Mouse (Mus musculus): ENCODE results near the gene Rbms3. TPM values are rescaled to one million over a fixed set of nuclear protein-coding genes. Genes with fewer than 3 reads are reported as not detected.

The Rbms3 gene
- total RNA-seq, 4 experiments from 2014 or later: 7.0 to 8.2 (median 7.9) TPM

- DNase-seq (ENCODE audit: low spot score): no peak
Measured at GRCm38 (mm10) chr9:117484396-117484795, 145.3 kb downstream of the Rbms3 start.

GRCm38 (mm10) chr9:117476753-117477152 is 153.0 kb downstream of the Rbms3 start:
- no peak for DNase-seq (ENCODE audit: low spot score)

GRCm38 (mm10) chr9:117452816-117453215 is 176.9 kb downstream of the Rbms3 start:
- DNase-seq (ENCODE audit: low spot score): no peak

- DNase-seq (ENCODE audit: low spot score): no peak
Measured at GRCm38 (mm10) chr9:117442611-117443010, 187.1 kb downstream of the Rbms3 start.

GRCm38 (mm10) chr9:117435856-117436255 is 193.9 kb downstream of the Rbms3 start:
- no peak for DNase-seq (ENCODE audit: low spot score)

GRCm38 (mm10) chr9:117430670-117431069 is 199.0 kb downstream of the Rbms3 start:
- DNase-seq (ENCODE audit: low spot score): no peak

GRCm38 (mm10) chr9:117429217-117430105 is 200.3 kb downstream of the Rbms3 start:
- DNase-seq (ENCODE audit: low spot score): no peak

GRCm38 (mm10) chr9:117423259-117423658 is 206.5 kb downstream of the Rbms3 start:
- DNase-seq (ENCODE audit: low spot score): no peak

- DNase-seq (ENCODE audit: low spot score): no peak
Measured at GRCm38 (mm10) chr9:117419874-117420485, 209.7 kb downstream of the Rbms3 start.

GRCm38 (mm10) chr9:117413181-117413580 is 216.5 kb downstream of the Rbms3 start:
- no peak for DNase-seq (ENCODE audit: low spot score)

GRCm38 (mm10) chr9:117412584-117412983 is 217.1 kb downstream of the Rbms3 start:
- no peak for DNase-seq (ENCODE audit: low spot score)

- DNase-seq (ENCODE audit: low spot score): no peak
Measured at GRCm38 (mm10) chr9:117404621-117405020, 225.1 kb downstream of the Rbms3 start.

- DNase-seq (ENCODE audit: low spot score): no peak
Measured at GRCm38 (mm10) chr9:117400262-117400671, 229.4 kb downstream of the Rbms3 start.

- DNase-seq (ENCODE audit: low spot score): no peak
Measured at GRCm38 (mm10) chr9:117397071-117397470, 232.6 kb downstream of the Rbms3 start.

GRCm38 (mm10) chr9:117396586-117396985 is 233.1 kb downstream of the Rbms3 start:
- no peak for DNase-seq (ENCODE audit: low spot score)

GRCm38 (mm10) chr9:117393626-117394525 is 235.8 kb downstream of the Rbms3 start:
- DNase-seq (ENCODE audit: low spot score): no peak

- no peak for DNase-seq (ENCODE audit: low spot score)
Measured at GRCm38 (mm10) chr9:117388024-117388423, 241.7 kb downstream of the Rbms3 start.

- no peak for DNase-seq (ENCODE audit: low spot score)
Measured at GRCm38 (mm10) chr9:117380876-117381275, 248.8 kb downstream of the Rbms3 start.

GRCm38 (mm10) chr9:117380076-117380475 is 249.6 kb downstream of the Rbms3 start:
- no peak for DNase-seq (ENCODE audit: low spot score)

- no peak for DNase-seq (ENCODE audit: low spot score)
Measured at GRCm38 (mm10) chr9:117379448-117379983, 250.2 kb downstream of the Rbms3 start.

- no peak for DNase-seq (ENCODE audit: low spot score)
Measured at GRCm38 (mm10) chr9:117378131-117378890, 251.4 kb downstream of the Rbms3 start.

Data from heart, adult 8-10 months (tissue).